Mouse (Mus musculus): ENCODE data around the gene Olfr1278. TPM values are rescaled to one million over a fixed set of nuclear protein-coding genes. Genes with fewer than 3 reads are reported as not detected.
"Not testable (repeated sequence)": the region's sequence is repeated elsewhere in the genome, so short reads cannot be mapped to it uniquely, and the experiment has no call there.

The Olfr1278 gene
- total and polyA plus RNA-seq, 2 experiments: not detected

DNA sequence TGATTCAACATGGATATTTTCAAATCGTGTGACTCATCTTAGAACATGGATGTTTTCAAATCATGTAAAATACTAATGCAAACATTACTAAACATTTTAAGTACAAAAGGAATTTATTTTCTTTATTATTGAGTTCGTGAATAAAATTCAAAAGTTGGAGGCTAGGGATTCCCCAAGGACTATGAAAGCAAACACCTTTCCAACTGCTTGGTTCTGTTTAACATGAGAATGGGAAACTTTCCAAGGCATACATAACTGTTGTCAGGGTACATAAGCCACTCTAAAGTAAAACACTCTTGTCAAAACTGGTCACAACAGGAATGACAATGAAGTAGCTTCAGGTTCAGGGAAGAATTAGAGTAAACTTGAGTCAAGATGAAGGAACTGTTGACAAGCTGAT lies 36.3 kb downstream of the Olfr1278 start, which contains the start of gene Olfr1281:
Gene Olfr1281 (plus strand): TSS at position 301 of the 400 bp plus-strand sequence.
- no peak within 1 kb of the TSS for H3K9ac ChIP-seq (ENCODE audit: low read depth, low read length)
- no peak within 1 kb of the TSS for H3K4me3 ChIP-seq (ENCODE audit: insufficient read depth, low read depth, low read length)
- 52% methylated on average over 2 of the region's 2 CpGs for WGBS
- no peaks in the 10 kb centered on the region for H3K36me3 ChIP-seq (ENCODE audit: control insufficient read depth, insufficient read depth, low read length)
- H3K4me1 ChIP-seq (ENCODE audit: control insufficient read depth, insufficient read depth, low read length): no peaks in the 10 kb centered on the region
- no peak for DNase-seq (ENCODE audit: extremely low read depth, low read depth, low spot score)
- H3K27ac ChIP-seq (replicated peaks; ENCODE audit: insufficient read depth, low read depth, low read length): no peak within 1 kb of the TSS
- no peaks in the 10 kb centered on the region for H3K79me2 ChIP-seq (ENCODE audit: control insufficient read depth, insufficient read depth, low read length)
- TF ChIP-seq POLR2A (IDR thresholded peaks at IDR 0.05; ENCODE audit: extremely low read depth, insufficient read depth, low read length) (no peak), CTCF (IDR thresholded peaks at IDR 0.05; ENCODE audit: low read depth, low read length) (no peak)
- H3K27me3 ChIP-seq (ENCODE audit: control insufficient read depth, insufficient read depth, low read length): no peaks in the 10 kb centered on the region

DNA sequence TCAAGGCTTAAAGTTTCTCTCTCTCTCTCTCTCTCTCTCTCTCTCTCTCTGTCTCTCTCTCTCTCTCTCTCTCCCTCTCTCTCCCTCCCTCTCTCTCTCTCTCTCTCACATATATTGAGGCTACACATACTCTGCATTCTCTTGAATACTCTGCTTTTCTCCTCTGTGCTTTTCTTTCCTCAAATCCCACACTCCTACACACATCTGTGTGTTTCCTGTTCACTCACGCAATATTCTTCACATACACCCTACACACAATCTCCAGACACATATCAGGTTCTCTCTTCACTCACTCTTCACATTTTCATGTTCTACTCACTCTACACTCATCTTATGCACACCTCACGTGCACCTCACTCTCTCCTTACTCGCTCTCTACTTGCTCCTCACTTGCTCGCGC lies 43.8 kb downstream of the Olfr1278 start:
- H3K4me3 ChIP-seq (ENCODE audit: insufficient read depth, low read depth, low read length); H3K9ac ChIP-seq (ENCODE audit: low read depth, low read length); DNase-seq (ENCODE audit: extremely low read depth, low read depth, low spot score); H3K79me2 ChIP-seq (ENCODE audit: control insufficient read depth, insufficient read depth, low read length); H3K27ac ChIP-seq (replicated peaks; ENCODE audit: insufficient read depth, low read depth, low read length); H3K4me1 ChIP-seq (ENCODE audit: control insufficient read depth, insufficient read depth, low read length); H3K27me3 ChIP-seq (ENCODE audit: control insufficient read depth, insufficient read depth, low read length); H3K36me3 ChIP-seq (ENCODE audit: control insufficient read depth, insufficient read depth, low read length): not testable (repeated sequence)
- 83% methylated on average over 5 of the region's 5 CpGs for WGBS

DNA sequence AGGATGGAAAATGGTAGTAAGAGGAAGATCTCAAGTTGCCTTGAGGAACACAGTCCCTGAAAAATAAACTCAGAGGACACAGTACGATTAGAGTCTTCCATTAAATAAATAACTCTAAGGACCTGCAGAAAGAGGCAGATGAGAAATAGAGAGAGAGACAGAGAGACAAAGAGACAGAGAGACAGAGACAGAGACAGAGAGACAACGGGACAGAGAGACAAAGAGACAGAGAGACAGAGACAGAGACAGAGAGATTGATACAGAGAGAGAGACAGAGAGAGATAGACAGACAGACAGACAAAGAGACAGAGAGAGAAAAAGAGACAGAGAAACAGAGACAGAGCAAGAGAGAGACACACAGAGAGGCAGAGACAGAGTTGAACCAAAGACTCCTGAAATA lies 46.0 kb downstream of the Olfr1278 start, which contains the start of gene Olfr1282:
Gene Olfr1282 (minus strand): TSS at position 101 of the 400 bp plus-strand sequence.
- no peak for DNase-seq (ENCODE audit: extremely low read depth, low read depth, low spot score)
- Histone ChIP-seq H3K4me3 (ENCODE audit: insufficient read depth, low read depth, low read length) (no peak within 1 kb of the TSS), H3K27ac (replicated peaks; ENCODE audit: insufficient read depth, low read depth, low read length) (no peak within 1 kb of the TSS), H3K36me3 (ENCODE audit: control insufficient read depth, insufficient read depth, low read length) (no peaks in the 10 kb centered on the region), H3K27me3 (ENCODE audit: control insufficient read depth, insufficient read depth, low read length) (no peaks in the 10 kb centered on the region), H3K79me2 (ENCODE audit: control insufficient read depth, insufficient read depth, low read length) (no peaks in the 10 kb centered on the region), H3K9ac (ENCODE audit: low read depth, low read length) (no peak within 1 kb of the TSS), H3K4me1 (ENCODE audit: control insufficient read depth, insufficient read depth, low read length) (no peaks in the 10 kb centered on the region)
- WGBS: 53% methylated on average over 2 of the region's 2 CpGs
- TF ChIP-seq CTCF (IDR thresholded peaks at IDR 0.05; ENCODE audit: low read depth, low read length): no peak

Other genes starting within 250 kb of the Olfr1278 start
- not detected in 2 replicates for gene Gm13941, start 184.2 kb upstream of the Olfr1278 start, total RNA-seq (2014; rRNA removed)
- gene Gm13941, start 184.2 kb upstream of the Olfr1278 start, polyA plus RNA-seq (2012; rRNA removed): not detected in 2 replicates
- gene Gm15130, start 137.2 kb upstream of the Olfr1278 start, total RNA-seq (2014; rRNA removed): not detected in 2 replicates
- gene Gm15130, start 137.2 kb upstream of the Olfr1278 start, polyA plus RNA-seq (2012; rRNA removed): not detected in 2 replicates
- not detected in 2 replicates for gene 4930430A15Rik, start 60.5 kb upstream of the Olfr1278 start, total RNA-seq (2014; rRNA removed)
- gene 4930430A15Rik, start 60.5 kb upstream of the Olfr1278 start, polyA plus RNA-seq (2012; rRNA removed): not detected in 2 replicates
- not detected in 2 replicates for gene Olfr1275, start 54.9 kb upstream of the Olfr1278 start, total RNA-seq (2014; rRNA removed)
- not detected in 2 replicates for gene Olfr1275, start 54.9 kb upstream of the Olfr1278 start, polyA plus RNA-seq (2012; rRNA removed)
- not detected in 2 replicates for gene Olfr1276, start 35.6 kb upstream of the Olfr1278 start, total RNA-seq (2014; rRNA removed)
- not detected in 2 replicates for gene Olfr1276, start 35.6 kb upstream of the Olfr1278 start, polyA plus RNA-seq (2012; rRNA removed)
- gene Olfr1277, start 16.0 kb upstream of the Olfr1278 start, total RNA-seq (2014; rRNA removed): not detected in 2 replicates
- gene Olfr1277, start 16.0 kb upstream of the Olfr1278 start, polyA plus RNA-seq (2012; rRNA removed): not detected in 2 replicates
- gene Olfr1279, start 10.5 kb downstream of the Olfr1278 start, total RNA-seq (2014; rRNA removed): not detected in 2 replicates
- not detected in 2 replicates for gene Olfr1279, start 10.5 kb downstream of the Olfr1278 start, polyA plus RNA-seq (2012; rRNA removed)
- gene Olfr1280, start 23.9 kb downstream of the Olfr1278 start, total RNA-seq (2014; rRNA removed): not detected in 2 replicates
- not detected in 2 replicates for gene Olfr1280, start 23.9 kb downstream of the Olfr1278 start, polyA plus RNA-seq (2012; rRNA removed)
- gene Olfr1281, start 36.4 kb downstream of the Olfr1278 start, total RNA-seq (2014; rRNA removed): not detected in 2 replicates
- not detected in 2 replicates for gene Olfr1281, start 36.4 kb downstream of the Olfr1278 start, polyA plus RNA-seq (2012; rRNA removed)
- not detected in 2 replicates for gene Olfr1282, start 45.9 kb downstream of the Olfr1278 start, total RNA-seq (2014; rRNA removed)
- gene Olfr1282, start 45.9 kb downstream of the Olfr1278 start, polyA plus RNA-seq (2012; rRNA removed): not detected in 2 replicates
- gene Olfr1283, start 76.7 kb downstream of the Olfr1278 start, total RNA-seq (2014; rRNA removed): not detected in 2 replicates
- not detected in 2 replicates for gene Olfr1283, start 76.7 kb downstream of the Olfr1278 start, polyA plus RNA-seq (2012; rRNA removed)
- gene Olfr1284, start 85.4 kb downstream of the Olfr1278 start, total RNA-seq (2014; rRNA removed): not detected in 2 replicates
- gene Olfr1284, start 85.4 kb downstream of the Olfr1278 start, polyA plus RNA-seq (2012; rRNA removed): not detected in 2 replicates
- not detected in 2 replicates for gene Olfr1286, start 133.0 kb downstream of the Olfr1278 start, total RNA-seq (2014; rRNA removed)
- gene Olfr1286, start 133.0 kb downstream of the Olfr1278 start, polyA plus RNA-seq (2012; rRNA removed): not detected in 2 replicates
- gene Olfr1287, start 159.0 kb downstream of the Olfr1278 start, total RNA-seq (2014; rRNA removed): not detected in 2 replicates
- not detected in 2 replicates for gene Olfr1287, start 159.0 kb downstream of the Olfr1278 start, polyA plus RNA-seq (2012; rRNA removed)
- gene Olfr1288, start 184.0 kb downstream of the Olfr1278 start, total RNA-seq (2014; rRNA removed): not detected in 2 replicates
- not detected in 2 replicates for gene Olfr1288, start 184.0 kb downstream of the Olfr1278 start, polyA plus RNA-seq (2012; rRNA removed)
- not detected in 2 replicates for gene Olfr1289, start 190.7 kb downstream of the Olfr1278 start, total RNA-seq (2014; rRNA removed)
- gene Olfr1289, start 190.7 kb downstream of the Olfr1278 start, polyA plus RNA-seq (2012; rRNA removed): not detected in 2 replicates
- gene Olfr1290, start 203.7 kb downstream of the Olfr1278 start, total RNA-seq (2014; rRNA removed): not detected in 2 replicates
- not detected in 2 replicates for gene Olfr1290, start 203.7 kb downstream of the Olfr1278 start, polyA plus RNA-seq (2012; rRNA removed)
- gene Olfr1291-ps1, start 207.0 kb downstream of the Olfr1278 start, total RNA-seq (2014; rRNA removed): not detected in 2 replicates
- not detected in 2 replicates for gene Olfr1291-ps1, start 207.0 kb downstream of the Olfr1278 start, polyA plus RNA-seq (2012; rRNA removed)
- not detected in 2 replicates for gene Olfr1293-ps, start 235.1 kb downstream of the Olfr1278 start, total RNA-seq (2014; rRNA removed)
- gene Olfr1293-ps, start 235.1 kb downstream of the Olfr1278 start, polyA plus RNA-seq (2012; rRNA removed): not detected in 2 replicates